Mouse (Mus musculus) liver, embryonic 14.5 days (tissue): ENCODE measurements around the gene Cdc34. TPM values are rescaled to one million over a fixed set of nuclear protein-coding genes. Genes with fewer than 3 reads are reported as not detected.
A peak's percentile ranks its signal among the peaks of the same experiment; 100 is the strongest.

Source experiments
- ATAC-seq: fragments of 200-750 bp; cut with Nextera tagmentation; 2 replicates; pipeline ENCODE4 v1.8.0; 2017; ENCODE audit warnings: moderate number of reproducible peaks, mild to moderate bottlenecking, moderate library complexity; ENCODE audit not compliant: insufficient read depth
- DNase-seq, 3 experiments: peaks; one replicate each; pipeline ENCODE4 v3.0.0-alpha.2; 2012 to 2013; ENCODE audit warnings: low read depth in 3 of 3, low spot score in 3 of 3
- H3K27ac ChIP-seq: fragments of 300-500 bp; sonication (generic); 2 replicates; pipeline ENCODE4 v1.5.1; 2014; ENCODE audit warnings: moderate library complexity, mild to moderate bottlenecking, control low read depth, inconsistent platforms
- H3K27me3 ChIP-seq: fragments of 300-500 bp; sonication (generic); 2 replicates; pipeline ENCODE4 v1.6.1; 2014; ENCODE audit warnings: mild to moderate bottlenecking, low read length, moderate library complexity; ENCODE audit not compliant: control insufficient read depth, insufficient read depth
- H3K36me3 ChIP-seq: fragments of 300-500 bp; sonication (generic); replicated peaks from 2 replicates; pipeline ENCODE4 v1.6.1; 2014; ENCODE audit warnings: low read depth; ENCODE audit not compliant: control insufficient read depth, insufficient read depth
- H3K4me1 ChIP-seq, 2 experiments: fragments of 200-500 bp in 1 of 2; fragments of 300-500 bp in 1 of 2; sonication (generic) in 1 of 2; replicated peaks; 2 replicates each; pipeline ENCODE4 v1.6.1; 2012 to 2014; ENCODE audit warnings: antibody characterized with exemption in 1 of 2, inconsistent platforms in 1 of 2, low read length in 1 of 2; ENCODE audit not compliant: control insufficient read depth in 2 of 2, insufficient read depth in 2 of 2
- H3K4me2 ChIP-seq: fragments of 300-500 bp; sonication (generic); 2 replicates; pipeline ENCODE4 v1.6.1; 2014; ENCODE audit warnings: low read depth, mild to moderate bottlenecking, control low read depth, moderate library complexity
- H3K4me3 ChIP-seq, 2 experiments: fragments of 200-500 bp in 1 of 2; fragments of 300-500 bp in 1 of 2; sonication (generic) in 1 of 2; 2 replicates each; pipeline ENCODE4 v1.5.1; 2012 to 2014; ENCODE audit warnings: low read depth in 2 of 2, low read length in 2 of 2, mild to moderate bottlenecking in 2 of 2, control low read depth in 1 of 2, inconsistent platforms in 1 of 2, moderate library complexity in 1 of 2; ENCODE audit not compliant: insufficient read depth in 1 of 2
- H3K9ac ChIP-seq: fragments of 300-500 bp; sonication (generic); replicated peaks from 2 replicates; pipeline ENCODE4 v1.6.1; 2014; ENCODE audit warnings: mild to moderate bottlenecking, control low read depth, moderate library complexity
- H3K9me3 ChIP-seq: fragments of 300-500 bp; sonication (generic); 2 replicates; pipeline ENCODE4 v1.6.1; 2016; ENCODE audit warnings: low read length, mixed read lengths; ENCODE audit not compliant: control insufficient read depth
- CTCF ChIP-seq: IDR thresholded peaks from 2 replicates; pipeline ENCODE4 v1.5.1; 2016; ENCODE audit warnings: antibody characterized with exemption, low read depth, control low read depth
- EP300 ChIP-seq: IDR thresholded peaks from 2 replicates; pipeline ENCODE4 v1.6.1; 2016; ENCODE audit warnings: antibody characterized with exemption, low read depth
- WGBS: fragments of 180-500 bp; shearing (Covaris S2); extraction: QIAGEN DNeasy Blood & Tissue Kit; methylation state at CpG from one replicate; pipeline ENCODE4 v1.1.7; 2014; ENCODE audit not compliant: insufficient replicate concordance; 5-methylcytosine and 5-hydroxymethylcytosine counted together
- polyA plus RNA-seq, 2 experiments: library from polyadenylated mRNA; depleted of rRNA in 1 of 2; stranded (reverse) in 1 of 2; unstranded in 1 of 2; fragments of >200 nt; fragmentation: Nextera tagmentation in 1 of 2; extraction: Ambion mirVana in 1 of 2; gene quantifications; 2 replicates each; pipeline versions ENCODE4 v1.2.1 to v1.2.3; 2012 to 2014

Cdc34 gene
- polyA plus RNA-seq, 2 experiments, result 115 to 127 TPM

- no peaks in the 10 kb centered on the region for H3K27me3 ChIP-seq
- TF ChIP-seq EP300, result no peak
- 0 out of 2 replicates have a peak, but pooled peaks have one; percentile 5 for TF ChIP-seq CTCF
- no peak overlapping the region for H3K27ac ChIP-seq
- H3K4me2 ChIP-seq, result peak overlapping the region; percentile 92
- peaks cover 6 to 11% of the 10 kb centered on the region in 2 experiments for H3K4me1 ChIP-seq
- 28% methylated on average over 15 of the region's 15 CpGs for WGBS
- no peaks in the 10 kb centered on the region for H3K36me3 ChIP-seq
- H3K9me3 ChIP-seq, result no peaks in the 10 kb centered on the region
- H3K4me3 ChIP-seq, result peak overlapping the region; percentile 81 to 87
- peak; percentile 17; the same call in 1 of the 2 replicates for ATAC-seq
- H3K9ac ChIP-seq, result peak overlapping the region; percentile 80
- no peak for DNase-seq
Observed at GRCm38 (mm10) chr10:79670071-79670888, 11.7 kb upstream of the Cdc34 start.

GRCm38 (mm10) chr10:79671396-79672087, 10.5 kb upstream of the Cdc34 start:
- Histone ChIP-seq H3K27me3 (no peaks in the 10 kb centered on the region), H3K4me1 (peaks cover 6 to 11% of the 10 kb centered on the region in 2 experiments), H3K27ac (no peak overlapping the region), H3K4me2 (no peak overlapping the region), H3K4me3 (no peak overlapping the region), H3K36me3 (no peaks in the 10 kb centered on the region), H3K9me3 (no peaks in the 10 kb centered on the region), H3K9ac (no peak overlapping the region)
- TF ChIP-seq EP300, result no peak
- TF ChIP-seq CTCF, result no peak
- DNase-seq (no peak), ATAC-seq (no peak)
- 67% methylated on average over 6 of the region's 6 CpGs for WGBS

GRCm38 (mm10) chr10:79672088-79672455, 9.9 kb upstream of the Cdc34 start:
- Histone ChIP-seq H3K9me3 (no peaks in the 10 kb centered on the region), H3K4me3 (no peak overlapping the region), H3K9ac (no peak overlapping the region), H3K4me2 (no peak overlapping the region), H3K27ac (no peak overlapping the region), H3K36me3 (no peaks in the 10 kb centered on the region), H3K4me1 (peaks cover 6 to 11% of the 10 kb centered on the region in 2 experiments), H3K27me3 (no peaks in the 10 kb centered on the region)
- WGBS, result 66% methylated on average over 3 of the region's 3 CpGs
- DNase-seq, result no peak
- ATAC-seq, result no peak
- TF ChIP-seq CTCF, result 0 out of 2 replicates have a peak, but pooled peaks have one; percentile 18
- TF ChIP-seq EP300, result no peak

- H3K4me2 ChIP-seq, result no peak overlapping the region
- no peaks in the 10 kb centered on the region for H3K27me3 ChIP-seq
- 0 out of 2 replicates have a peak, but pooled peaks have one; percentile 7 for TF ChIP-seq EP300
- no peak for TF ChIP-seq CTCF
- DNase-seq, result no peak
- no peak overlapping the region for H3K27ac ChIP-seq
- ATAC-seq, result no peak
- H3K36me3 ChIP-seq, result no peaks in the 10 kb centered on the region
- no peak overlapping the region for H3K4me3 ChIP-seq
- WGBS, result 68% methylated on average over 3 of the region's 3 CpGs
- no peaks in the 10 kb centered on the region for H3K9me3 ChIP-seq
- no peak overlapping the region for H3K9ac ChIP-seq
- peaks cover 6 to 11% of the 10 kb centered on the region in 2 experiments for H3K4me1 ChIP-seq
Observed at GRCm38 (mm10) chr10:79673054-79673453, 8.9 kb upstream of the Cdc34 start.
